Mouse (Mus musculus): ENCODE results near the gene Trim9.

GRCm38 (mm10) chr12:70326956-70327355, 20.5 kb downstream of the Trim9 start:
- no peak for TF ChIP-seq CTCF (IDR thresholded peaks at IDR 0.05; ENCODE audit: low read depth)
- TF ChIP-seq EP300 (IDR thresholded peaks at IDR 0.05; ENCODE audit: low read depth) = no peak
